Mouse (Mus musculus): ENCODE data around the gene Klhl42. TPM values are rescaled to one million over a fixed set of nuclear protein-coding genes. Genes with fewer than 3 reads are reported as not detected.

Klhl42 gene
- polyA plus RNA-seq, 1 experiment, result 11.4 TPM

GRCm38 (mm10) chr6:147155085-147155484, 63.9 kb downstream of the Klhl42 start:
- Histone ChIP-seq H3K27ac (replicated peaks; ENCODE audit: low read depth, low read length) (no peak overlapping the region), H3K4me3 (ENCODE audit: insufficient read depth, low read depth, low read length) (no peak overlapping the region), H3K4me1 (ENCODE audit: control insufficient read depth, insufficient read depth, insufficient read length, low read length) (no peaks in the 10 kb centered on the region; the same call in 1 of the 2 replicates)

GRCm38 (mm10) chr6:147161818-147162584, 70.8 kb downstream of the Klhl42 start:
- H3K27ac ChIP-seq (replicated peaks; ENCODE audit: low read depth, low read length), result no peak overlapping the region
- no peak overlapping the region for H3K4me3 ChIP-seq (ENCODE audit: insufficient read depth, low read depth, low read length)
- H3K4me1 ChIP-seq (ENCODE audit: control insufficient read depth, insufficient read depth, insufficient read length, low read length), result no peaks in the 10 kb centered on the region

Other genes with a start within 250 kb of the Klhl42 start
- gene Smco2, start 241.3 kb upstream of the Klhl42 start, polyA plus RNA-seq (2012; ENCODE audit: insufficient read depth, insufficient read length, missing spikeins), result not detected in 2 replicates
- gene Ppfibp1, start 202.9 kb upstream of the Klhl42 start, polyA plus RNA-seq (2012; ENCODE audit: insufficient read depth, insufficient read length, missing spikeins), result 23.7 and 25.4 TPM in 2 replicates
- not detected in 2 replicates for gene 1700034J05Rik, start 137.0 kb upstream of the Klhl42 start, polyA plus RNA-seq (2012; ENCODE audit: insufficient read depth, insufficient read length, missing spikeins)
- not detected in 2 replicates for gene Rep15, start 58.8 kb upstream of the Klhl42 start, polyA plus RNA-seq (2012; ENCODE audit: insufficient read depth, insufficient read length, missing spikeins)
- gene Mrps35, start 48.6 kb upstream of the Klhl42 start, polyA plus RNA-seq (2012; ENCODE audit: insufficient read depth, insufficient read length, missing spikeins), result 236 and 327 TPM in 2 replicates
- not detected in 2 replicates for gene Mansc4, start 4.3 kb upstream of the Klhl42 start, polyA plus RNA-seq (2012; ENCODE audit: insufficient read depth, insufficient read length, missing spikeins)
- gene Pthlh, start 172.8 kb downstream of the Klhl42 start, polyA plus RNA-seq (2012; ENCODE audit: insufficient read depth, insufficient read length, missing spikeins), result 1.7 TPM in 1 of 2 replicates, not detected in the other

Measured in brown adipose tissue, adult 24 weeks (tissue).